Mouse (Mus musculus) kidney, postnatal 36 days (tissue): Measurements from ENCODE around the gene Pvalb.

ENCODE experiments used
- DNase-seq, 2 experiments: peaks; one replicate each; pipeline ENCODE4 v3.0.0; 2021 to 2022; ENCODE audit warnings: mixed read lengths in 2 of 2

Pvalb gene

DNA sequence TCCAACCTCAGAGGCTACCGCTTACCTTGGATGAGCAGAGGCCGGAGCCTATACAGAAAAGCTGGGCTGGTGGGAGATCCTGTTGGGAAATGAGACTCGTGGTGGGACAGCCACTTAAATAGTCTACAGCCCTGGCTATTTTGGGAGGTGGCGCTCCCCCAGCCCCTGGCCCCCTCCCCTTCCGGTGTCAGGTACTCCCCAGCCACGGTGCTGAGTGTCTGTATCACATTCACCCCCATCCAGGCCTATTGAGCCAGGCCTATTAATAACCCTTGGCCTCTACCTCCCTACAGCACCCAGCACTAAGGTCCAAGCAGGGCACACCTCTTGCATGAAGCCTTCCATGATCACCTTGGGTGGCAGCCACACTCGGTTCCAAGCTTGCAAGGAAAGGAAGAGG lies at the start of gene Pvalb:
Pvalb (minus strand) TSS at position 89 of the 400 bp plus-strand sequence.
- DNase-seq: no peak

- DNase-seq: peak; percentile 11 to 55
Observed at GRCm38 (mm10) chr15:78254751-78255150, 48.6 kb upstream of the Pvalb start.

DNA sequence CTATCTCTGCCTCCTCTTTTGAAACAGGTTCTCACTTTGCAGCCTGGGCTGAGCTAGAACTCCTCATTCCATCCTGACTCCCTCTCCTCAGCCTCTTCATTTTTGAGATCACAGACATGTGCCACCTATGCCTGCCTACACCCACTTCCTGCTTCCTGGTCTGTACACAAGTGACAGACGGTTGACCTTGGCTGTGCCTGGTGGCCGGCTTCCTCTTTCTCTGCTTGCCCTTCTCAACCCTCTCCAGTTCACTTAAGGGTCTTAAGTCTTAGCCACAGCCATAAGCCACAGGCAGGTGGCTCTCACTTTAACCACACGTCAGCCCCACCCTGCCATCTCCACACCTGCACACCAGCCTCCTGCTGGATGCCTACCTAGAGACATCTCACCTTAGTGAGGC lies 42.2 kb upstream of the Pvalb start:
- no peak for DNase-seq

DNA sequence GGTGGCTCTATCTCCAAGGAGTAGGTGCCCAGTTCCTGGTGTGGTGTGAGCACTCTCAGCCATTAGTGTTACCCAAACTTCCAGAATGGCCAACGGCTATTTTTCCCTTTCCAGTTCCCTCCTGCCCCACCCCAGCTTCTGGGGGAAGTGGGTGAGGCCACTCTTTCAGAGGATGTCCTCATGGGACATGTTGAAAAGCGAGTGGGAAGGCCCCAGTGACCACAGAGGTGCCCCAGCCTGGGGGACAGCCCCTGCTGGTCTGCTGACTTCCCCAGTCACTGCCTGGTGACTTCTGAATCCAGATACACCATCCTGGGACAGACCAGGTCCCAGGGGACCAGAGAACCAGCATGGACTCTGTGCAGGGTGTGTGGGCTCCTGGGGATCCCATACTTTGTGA lies 41.5 kb upstream of the Pvalb start:
- DNase-seq: no peak

DNA sequence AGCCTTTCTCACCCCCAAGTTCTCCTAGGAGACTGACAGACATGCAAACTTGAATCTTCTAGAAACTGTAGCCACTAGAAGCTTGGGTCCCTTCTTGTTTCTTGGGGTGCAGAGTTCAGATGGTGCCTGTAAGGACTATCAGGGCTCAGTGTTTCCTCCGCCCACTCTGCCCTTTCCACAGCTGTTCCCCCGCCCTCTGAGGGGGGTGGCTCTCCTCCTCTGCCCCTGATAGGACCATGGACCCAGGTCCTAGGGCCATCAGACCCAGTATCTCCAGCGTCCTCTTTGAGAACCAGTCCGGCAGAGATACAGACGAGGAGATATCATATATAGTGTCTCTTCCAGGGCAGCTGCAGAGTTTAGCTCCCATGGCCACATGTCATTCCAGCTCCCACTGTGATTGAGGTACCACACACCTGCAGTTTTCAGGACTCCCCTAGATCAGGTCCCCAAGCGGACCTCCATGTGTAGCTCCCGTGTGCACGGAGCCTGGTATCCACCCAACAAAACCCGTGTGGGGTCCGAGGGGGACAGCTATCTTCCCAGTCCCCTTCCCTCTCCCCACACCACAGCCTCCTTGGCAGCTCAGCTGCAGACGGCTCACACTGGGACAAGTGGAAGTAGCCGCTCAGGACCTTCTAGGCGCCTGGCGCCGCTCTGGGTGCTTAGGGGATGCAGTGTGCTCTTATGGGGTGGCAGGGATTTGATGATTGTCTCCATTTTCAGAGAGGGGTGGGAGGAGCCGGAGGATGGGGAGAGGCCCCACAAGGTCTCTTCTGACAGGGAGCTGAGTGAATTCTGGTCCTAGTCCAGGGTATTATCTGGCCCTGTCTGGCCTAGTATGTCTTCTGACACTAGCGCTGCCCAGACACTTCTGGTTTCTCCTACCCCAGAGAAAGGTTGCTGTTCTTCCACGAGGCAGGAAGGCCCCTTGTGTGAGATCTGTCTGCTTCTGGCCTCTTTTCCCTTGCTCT lies 40.2 kb upstream of the Pvalb start:
- DNase-seq: no peak

- peak; percentile 7 for DNase-seq
Observed at GRCm38 (mm10) chr15:78244695-78245492, 38.7 kb upstream of the Pvalb start, which contains the start of gene Ncf4. Gene Ncf4, plus strand, starts transcription at chr15:78244801.

DNA sequence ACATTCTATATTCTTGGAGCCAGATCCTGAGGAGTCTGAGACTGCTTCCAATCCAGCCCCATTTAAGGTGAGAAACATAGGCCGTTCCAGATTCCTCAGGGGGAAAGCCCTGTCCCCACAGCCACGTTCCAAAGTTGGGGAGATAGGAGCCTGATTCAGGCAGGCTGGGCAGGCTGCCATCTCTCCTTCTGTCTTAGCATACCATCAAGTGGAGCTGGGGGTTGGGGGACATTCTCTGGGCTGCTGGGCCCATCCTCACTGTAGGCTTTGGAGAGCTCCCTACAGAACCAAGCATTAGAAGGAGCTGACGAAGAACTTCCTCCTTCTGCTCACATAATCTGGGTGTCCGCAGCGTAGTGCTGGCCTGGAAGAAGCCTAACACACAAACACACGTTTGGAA lies 37.6 kb upstream of the Pvalb start:
- no peak for DNase-seq

DNA sequence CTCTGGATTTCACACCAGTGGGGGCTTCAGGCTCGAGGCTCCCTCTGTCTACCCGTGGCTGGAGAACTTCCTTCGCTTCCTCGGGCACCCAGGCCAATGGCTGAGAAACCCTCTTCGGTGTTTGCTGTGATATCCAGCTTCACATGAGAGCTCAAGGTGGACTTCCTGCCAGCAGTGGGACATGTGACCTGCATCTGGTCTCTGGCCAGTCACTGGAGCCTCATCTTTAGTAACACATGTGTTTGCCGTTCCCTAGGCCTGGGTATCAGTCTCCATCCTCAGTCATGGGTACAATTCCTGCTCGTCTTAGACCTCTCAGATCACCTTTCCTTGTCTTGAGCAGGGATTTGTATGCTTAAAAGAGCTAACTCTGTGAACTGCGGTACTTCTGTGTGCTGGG lies 36.9 kb upstream of the Pvalb start:
- DNase-seq: no peak

- no peak for DNase-seq
Observed at GRCm38 (mm10) chr15:78241335-78241734, 35.1 kb upstream of the Pvalb start.

- DNase-seq: no peak
Observed at GRCm38 (mm10) chr15:78239956-78240617, 33.9 kb upstream of the Pvalb start.

GRCm38 (mm10) chr15:78239453-78239852 lies 33.3 kb upstream of the Pvalb start:
- peak; percentile 54 to 77 for DNase-seq

GRCm38 (mm10) chr15:78234823-78235509 lies 28.8 kb upstream of the Pvalb start:
- DNase-seq: no peak

DNA sequence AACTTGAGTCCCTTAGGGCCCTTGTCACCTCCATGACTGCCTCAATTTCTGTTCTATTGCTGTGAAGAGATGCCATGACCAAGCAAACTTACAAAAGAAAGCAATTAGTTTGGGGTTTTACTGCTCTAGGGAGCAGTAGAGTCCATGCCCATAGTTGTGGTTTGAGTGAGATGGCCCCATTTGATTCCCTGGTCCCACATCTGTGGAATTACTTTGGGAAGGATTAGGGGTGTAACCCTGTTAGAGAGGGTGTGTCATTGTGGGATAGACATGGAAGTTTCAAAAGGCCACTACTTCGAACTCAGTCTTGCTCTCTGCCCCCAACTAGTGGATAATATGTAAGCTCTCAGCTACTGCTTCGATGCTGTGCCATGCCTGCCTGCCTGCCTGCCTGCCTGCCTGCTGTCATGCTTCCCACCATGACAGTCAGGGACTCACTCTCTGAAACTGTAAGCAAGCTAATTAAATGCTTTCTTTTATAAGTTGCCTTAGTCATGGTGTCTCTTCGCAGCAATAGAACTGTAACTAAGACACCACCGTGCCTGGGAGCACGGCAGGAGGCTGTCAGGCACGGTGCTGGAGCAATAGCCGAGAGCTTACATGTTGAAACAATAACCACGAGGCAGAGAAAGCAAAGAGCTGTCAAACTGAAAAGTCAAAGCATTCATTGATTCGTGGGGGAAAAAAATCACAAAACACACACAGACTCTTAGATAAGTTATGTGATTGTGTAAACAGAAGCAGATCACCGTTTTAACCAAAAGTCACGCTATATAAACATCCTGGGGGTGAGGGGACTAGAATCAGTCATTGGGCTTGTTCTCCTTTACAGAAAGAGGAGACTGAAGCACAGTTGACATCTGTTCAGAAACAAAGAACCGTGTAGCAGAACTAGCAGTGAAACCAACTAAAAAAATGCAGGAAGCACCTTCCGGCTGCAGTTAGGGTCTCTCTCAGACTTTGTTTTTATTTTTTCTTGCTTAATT lies 25.4 kb upstream of the Pvalb start:
- no peak for DNase-seq

DNA sequence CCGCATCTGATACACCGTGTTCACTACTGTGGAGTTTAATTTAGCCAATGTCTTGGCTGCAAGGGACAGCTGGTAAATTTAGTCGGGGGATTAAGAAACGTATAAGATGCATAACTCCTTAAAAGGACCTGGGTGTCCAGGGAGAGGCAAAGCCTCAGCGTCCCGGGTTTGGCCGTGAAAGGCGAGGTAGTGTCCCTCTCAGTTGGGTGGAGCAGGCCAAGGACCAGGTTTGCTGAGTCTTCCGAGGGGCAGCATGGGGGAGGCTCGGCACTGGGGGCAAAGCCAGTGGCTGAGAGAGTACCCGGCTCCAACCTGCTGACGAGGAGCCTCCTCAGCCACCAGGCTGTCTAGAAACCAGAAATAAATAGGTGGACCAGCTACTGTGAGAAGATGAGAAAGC lies 21.6 kb upstream of the Pvalb start:
- no peak for DNase-seq

- DNase-seq: no peak
Observed at GRCm38 (mm10) chr15:78215269-78215668, 9.1 kb upstream of the Pvalb start.

DNA sequence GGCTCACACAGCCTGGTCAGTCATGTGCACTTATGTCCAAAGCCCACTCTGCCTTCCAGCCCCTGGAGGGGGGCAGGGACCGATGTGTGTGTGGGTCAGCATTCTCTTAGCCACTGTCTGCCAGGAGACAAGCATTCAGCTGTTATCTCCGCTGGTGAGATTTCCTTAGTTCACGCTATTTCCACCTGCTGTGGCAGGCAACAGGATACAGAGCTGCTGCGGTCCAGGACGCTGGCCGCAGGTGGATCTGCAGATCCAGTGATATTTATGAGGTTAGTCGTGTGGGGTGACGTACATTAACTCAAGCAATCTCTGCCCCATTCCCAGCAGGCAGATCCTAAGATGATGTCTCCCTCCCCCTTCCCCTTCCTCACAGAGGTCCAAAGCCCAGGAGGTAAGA lies 5.2 kb upstream of the Pvalb start:
- no peak for DNase-seq

DNA sequence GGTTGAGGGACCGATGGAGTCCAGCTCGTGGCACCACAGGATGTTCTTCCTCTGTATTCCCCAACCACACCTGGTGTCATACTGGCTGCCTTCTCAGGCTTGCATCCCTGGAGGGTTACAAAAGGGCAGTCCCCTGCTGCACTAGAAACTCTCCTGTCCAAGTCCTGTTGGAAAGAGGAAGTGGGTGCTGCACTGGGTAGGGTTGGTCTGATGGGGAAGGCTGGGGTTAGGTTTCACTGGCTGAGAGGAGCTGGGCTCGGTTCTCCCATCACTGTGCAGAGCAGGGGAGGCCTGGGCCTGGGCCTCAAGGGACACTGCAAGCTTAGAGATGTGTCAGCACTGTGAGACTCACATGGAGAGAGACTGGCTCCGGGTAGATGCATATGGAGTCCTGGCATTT lies 4.0 kb upstream of the Pvalb start:
- DNase-seq: no peak

- DNase-seq: peak in 1 of 2 experiments; percentile 43
Observed at GRCm38 (mm10) chr15:78205192-78205591, 1.0 kb downstream of the Pvalb start.

- peak in 1 of 2 experiments; percentile 56 for DNase-seq
Observed at GRCm38 (mm10) chr15:78204053-78204847, 1.9 kb downstream of the Pvalb start.
